ENCODE assay signal across 19 mouse cellular contexts in genomic region chr17:5312307-5312706, GRCm38 (mm10).
"Had no signal": no experiment of that assay in that cellular context is flagged by ENCODE, and none has a peak within 500 bp of the region (broad histone marks: within the 10 kb centered on the region; RNA-seq: fewer than 3 reads in every experiment).

No protein-coding gene starts in this region.

- H3K9me3 ChIP-seq: limb, embryonic 12.5 days; limb, embryonic 15.5 days had no signal

- H3K4me2 ChIP-seq: limb, embryonic 12.5 days; limb, embryonic 15.5 days; liver, embryonic 11.5 days; lung, embryonic 14.5 days had no signal

- H3K27ac ChIP-seq: kidney, postnatal 0 days; limb, embryonic 12.5 days; limb, embryonic 15.5 days; liver, embryonic 14.5 days; stomach, postnatal 0 days had no signal

- ATAC-seq: liver, postnatal 0 days; lung, postnatal 0 days; midbrain, embryonic 16.5 days had no signal

- H3K27me3 ChIP-seq: limb, embryonic 12.5 days; limb, embryonic 15.5 days had no signal

- H3K4me3 ChIP-seq: limb, embryonic 12.5 days; limb, embryonic 15.5 days; myocyte had no signal

- DNase-seq: kidney, postnatal 25 days; left cerebral cortex, postnatal 4 days; liver, postnatal 0 days; lung, embryonic 14.5 days; right cerebral cortex, adult 18-20 months; right cerebral cortex, postnatal 14 days; right cerebral cortex, postnatal 4 days; thymus, adult 2 months; thymus, postnatal 14 days; thymus, postnatal 4 days had no signal

- H3K9ac ChIP-seq: limb, embryonic 12.5 days; limb, embryonic 15.5 days; liver, embryonic 14.5 days; liver, postnatal 0 days; lung, embryonic 14.5 days had no signal
